Mouse (Mus musculus): ENCODE measurements around the gene Supt4a.

Supt4a gene

DNA sequence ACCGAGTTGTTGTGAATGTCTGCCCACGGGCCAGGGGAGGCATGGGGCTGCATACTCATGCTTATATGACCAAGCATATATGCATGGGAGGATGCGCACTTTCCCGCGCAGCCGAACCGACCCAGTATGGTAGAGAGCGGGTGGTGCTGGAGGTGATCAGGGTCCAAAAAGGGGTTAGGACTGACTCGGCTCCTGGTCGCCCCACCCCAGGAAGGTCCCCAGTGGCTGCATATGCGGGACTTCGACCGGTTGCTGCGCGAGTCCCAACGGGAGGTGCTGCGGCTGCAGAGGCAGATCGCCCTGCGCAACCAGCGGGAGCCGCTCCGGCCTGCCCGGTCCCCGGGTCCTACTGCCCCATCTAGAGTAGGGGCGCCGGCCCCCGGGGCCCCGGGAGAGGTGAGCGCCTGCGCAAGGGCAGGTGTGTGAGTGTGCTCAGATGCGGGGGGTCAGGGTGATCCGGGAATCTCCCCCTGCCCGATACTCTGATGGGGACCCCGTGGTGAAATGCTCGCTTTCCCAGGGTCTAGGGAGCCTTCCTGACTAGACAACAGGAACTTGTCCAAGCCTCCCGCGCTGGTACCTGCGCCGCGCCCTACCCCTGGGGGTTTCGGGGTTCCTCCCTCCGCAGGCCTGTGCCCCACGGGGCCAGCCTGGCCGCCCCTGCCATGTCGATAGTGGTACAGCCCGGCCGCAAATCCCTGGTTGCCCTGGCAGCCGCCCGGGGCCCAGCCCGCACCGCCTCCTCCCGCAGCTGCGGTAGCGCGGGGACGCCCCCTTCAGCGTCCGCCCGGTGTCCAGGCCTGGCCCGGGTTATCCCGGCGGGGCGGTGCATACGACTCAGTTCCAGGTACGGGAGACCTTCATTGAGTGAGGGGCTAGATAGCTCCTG lies 26.9 kb downstream of the Supt4a start:
- no peak for DNase-seq (ENCODE audit: low read depth, low spot score)

DNA sequence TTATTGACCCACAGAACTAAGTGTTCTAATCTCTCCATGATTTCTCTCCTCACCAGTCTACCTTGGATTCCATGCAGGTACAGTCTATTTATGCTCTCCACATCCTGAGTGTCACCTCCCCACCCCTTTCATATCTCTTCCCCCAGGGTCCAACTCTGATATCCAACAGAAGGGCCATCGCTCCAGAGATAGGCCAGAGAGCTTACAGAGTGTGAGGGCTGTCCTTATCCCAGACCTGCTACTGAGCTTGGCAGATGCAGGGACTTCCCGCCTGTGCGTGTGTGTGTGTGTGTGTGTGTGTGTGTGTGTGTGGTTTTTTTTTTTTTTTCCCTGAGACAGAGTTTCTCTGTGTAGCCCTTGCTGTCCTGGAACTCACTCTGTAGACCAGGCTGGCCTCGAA lies 31.4 kb downstream of the Supt4a start:
- no peak for DNase-seq (ENCODE audit: low read depth, low spot score)

GRCm38 (mm10) chr11:87770989-87771388 lies 33.6 kb downstream of the Supt4a start:
- DNase-seq (ENCODE audit: low read depth, low spot score): no peak

- DNase-seq (ENCODE audit: low read depth, low spot score): no peak
Measured at GRCm38 (mm10) chr11:87772354-87772753, 35.0 kb downstream of the Supt4a start.

- peak; percentile 86 for DNase-seq (ENCODE audit: low read depth, low spot score)
Measured at GRCm38 (mm10) chr11:87778100-87778765, 40.9 kb downstream of the Supt4a start.

DNA sequence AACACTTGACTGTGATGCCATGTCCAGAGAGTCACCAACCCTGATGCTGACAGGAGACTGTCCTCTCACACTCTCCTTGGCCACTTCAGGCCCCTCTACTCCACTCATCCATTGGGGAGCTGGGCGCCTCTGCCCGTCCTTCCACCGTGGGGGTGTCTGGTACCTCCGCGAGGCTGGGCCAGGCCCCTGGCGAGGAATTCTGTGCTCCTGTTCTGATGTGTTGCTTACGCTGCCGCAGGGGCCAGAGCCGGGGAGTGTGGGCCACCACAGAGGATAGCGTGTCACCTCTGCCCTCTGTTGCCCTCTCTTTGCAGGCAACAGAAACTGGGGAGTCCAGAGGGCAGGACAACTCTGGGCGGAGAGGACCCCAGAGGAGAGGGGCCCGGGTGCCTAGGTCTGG lies 41.6 kb downstream of the Supt4a start:
- DNase-seq (ENCODE audit: low read depth, low spot score): no peak

DNA sequence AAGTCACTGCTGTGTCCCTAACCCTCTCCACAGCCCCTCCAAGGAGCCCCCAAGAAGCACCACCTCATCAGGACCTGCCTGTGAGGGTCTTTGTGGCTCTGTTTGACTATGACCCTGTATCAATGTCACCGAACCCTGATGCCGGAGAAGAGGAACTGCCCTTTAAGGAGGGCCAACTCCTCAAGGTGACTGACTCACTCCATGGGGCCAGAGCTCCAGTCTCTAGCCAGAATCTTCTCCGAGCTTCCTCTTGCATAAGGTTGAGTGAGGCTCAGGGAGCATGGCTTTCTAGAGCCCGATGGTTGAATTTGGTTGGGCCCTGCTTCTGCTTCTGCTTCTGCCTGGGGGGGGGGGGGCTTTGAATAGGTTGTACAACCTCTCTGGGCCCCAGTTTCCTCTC lies 42.0 kb downstream of the Supt4a start:
- DNase-seq (ENCODE audit: low read depth, low spot score): no peak

- no peak for DNase-seq (ENCODE audit: low read depth, low spot score)
Measured at GRCm38 (mm10) chr11:87780130-87780529, 42.8 kb downstream of the Supt4a start.

DNA sequence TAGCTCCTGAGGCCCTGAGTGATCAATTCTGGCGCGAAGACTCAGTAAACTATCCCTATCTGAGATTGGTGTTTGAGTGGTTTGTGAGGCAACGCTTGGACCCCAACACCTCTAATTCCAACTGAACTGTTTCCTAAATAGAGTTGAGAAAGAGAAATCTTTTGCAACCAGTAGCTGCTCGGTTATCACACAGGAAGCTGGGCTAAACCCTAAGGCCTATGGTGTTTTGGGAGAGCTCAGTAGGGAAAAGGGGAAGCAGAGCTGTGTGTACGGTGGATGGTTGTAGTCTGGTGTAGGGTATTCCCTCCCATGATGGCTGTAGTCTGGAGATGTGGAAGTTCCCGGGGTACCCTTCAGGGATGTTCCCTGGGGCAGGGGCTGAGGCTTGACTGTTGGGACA lies 52.7 kb downstream of the Supt4a start:
- no peak for DNase-seq (ENCODE audit: low read depth, low spot score)
